ENCODE assay signal across 8 mouse cellular contexts in the genomic region with DNA sequence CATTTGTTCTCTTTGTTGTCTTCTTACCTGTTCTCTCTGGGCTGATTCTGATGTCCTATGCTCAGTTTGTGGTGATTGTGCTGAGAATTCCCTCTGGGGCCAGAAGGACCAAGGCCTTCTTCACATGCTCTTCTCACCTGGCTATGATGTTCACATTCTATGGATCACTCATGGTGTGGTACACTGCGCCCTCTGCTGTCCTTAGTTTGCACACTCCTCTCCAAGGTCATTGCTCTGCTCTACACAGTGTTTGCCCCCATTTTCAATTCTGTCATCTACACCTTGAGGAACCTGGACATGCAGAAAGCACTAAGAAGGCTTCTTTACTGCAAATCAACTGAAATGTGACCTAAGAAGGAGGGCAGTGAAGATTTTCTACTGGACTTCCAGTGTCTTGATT. TPM values are rescaled to one million over a fixed set of nuclear protein-coding genes. Genes with fewer than 3 reads are reported as not detected.
DNase-seq lines count a peak whose midpoint lies in the region; ATAC-seq lines count a peak whose summit lies in the region.

No protein-coding gene starts in this region.

- no peaks in the 10 kb centered on the region for H3K4me1 ChIP-seq in kidney, embryonic 15.5 days
- H3K4me1 ChIP-seq in liver, embryonic 16.5 days (ENCODE audit: control insufficient read depth, low read depth, low read length): no peaks in the 10 kb centered on the region
- H3K4me1 ChIP-seq in heart, embryonic 11.5 days (ENCODE audit: control insufficient read depth, insufficient read depth, low read length): no peaks in the 10 kb centered on the region

- H3K27me3 ChIP-seq in kidney, embryonic 15.5 days: 0 out of 2 replicates have a peak, but pooled peaks cover 4% of the 10 kb centered on the region
- H3K27me3 ChIP-seq in liver, embryonic 16.5 days (ENCODE audit: control insufficient read depth, insufficient read depth, low read depth, low read length): no peaks in the 10 kb centered on the region
- no peaks in the 10 kb centered on the region for H3K27me3 ChIP-seq in heart, embryonic 11.5 days (ENCODE audit: control insufficient read depth, insufficient read depth, low read length)

- H3K4me3 ChIP-seq in kidney, embryonic 15.5 days (replicated peaks): no peak overlapping the region
- no peak overlapping the region for H3K4me3 ChIP-seq in liver, embryonic 16.5 days (ENCODE audit: low read depth, low read length)
- no peak overlapping the region for H3K4me3 ChIP-seq in heart, embryonic 11.5 days (ENCODE audit: low read depth, low read length)

- peak; percentile 31 for DNase-seq in kidney, postnatal 10 days
- no peak for DNase-seq in testis, postnatal 10 days (ENCODE audit: low spot score)
- no peak for DNase-seq in frontal cortex, postnatal 10 days (ENCODE audit: low spot score in 2 of 2)

- no peak overlapping the region for H3K9ac ChIP-seq in kidney, embryonic 15.5 days
- H3K9ac ChIP-seq in liver, embryonic 16.5 days (ENCODE audit: low read depth, low read length): no peak overlapping the region
- H3K9ac ChIP-seq in heart, embryonic 11.5 days (ENCODE audit: low read depth, low read length): no peak overlapping the region

- H3K27ac ChIP-seq in kidney, embryonic 15.5 days: no peak overlapping the region
- no peak overlapping the region for H3K27ac ChIP-seq in liver, embryonic 16.5 days (ENCODE audit: low read length)
- H3K27ac ChIP-seq in heart, embryonic 11.5 days (ENCODE audit: low read depth, low read length): no peak overlapping the region

- ATAC-seq in kidney, embryonic 15.5 days (replicated peaks; ENCODE audit: low FRiP score): no peak
- ATAC-seq in CD4-positive, CD25-positive, alpha-beta regulatory T cell, adult 4 months: peak; percentile 61
- ATAC-seq in activated CD4-positive, CD25-positive, alpha-beta regulatory T cell, adult 4 months: peak; percentile 37
- ATAC-seq in liver, embryonic 16.5 days (ENCODE audit: low read depth): 0 out of 2 replicates have a peak, but pooled peaks have one; percentile 32
- ATAC-seq in heart, embryonic 11.5 days (replicated peaks; ENCODE audit: insufficient number of reproducible peaks, low FRiP score, low TSS enrichment): no peak

- H3K4me2 ChIP-seq in kidney, embryonic 15.5 days: no peak overlapping the region
- H3K4me2 ChIP-seq in liver, embryonic 16.5 days (ENCODE audit: low read depth, low read length): no peak overlapping the region
- no peak overlapping the region for H3K4me2 ChIP-seq in heart, embryonic 11.5 days

- no peaks in the 10 kb centered on the region for H3K9me3 ChIP-seq in kidney, embryonic 15.5 days (replicated peaks)
- H3K9me3 ChIP-seq in liver, embryonic 16.5 days (replicated peaks; ENCODE audit: control insufficient read depth, low read length): no peaks in the 10 kb centered on the region
- H3K9me3 ChIP-seq in heart, embryonic 11.5 days (replicated peaks; ENCODE audit: control insufficient read depth, low read length): no peaks in the 10 kb centered on the region

- WGBS in kidney, embryonic 15.5 days: 13% methylated on average over 1 of the region's 1 CpGs
- WGBS in liver, embryonic 16.5 days (ENCODE audit: insufficient replicate concordance): 3% methylated on average over 1 of the region's 1 CpGs
- 10% methylated on average over 1 of the region's 1 CpGs for WGBS in heart, embryonic 11.5 days (ENCODE audit: insufficient replicate concordance)

- no peaks in the 10 kb centered on the region for H3K36me3 ChIP-seq in kidney, embryonic 15.5 days
- H3K36me3 ChIP-seq in liver, embryonic 16.5 days (ENCODE audit: control insufficient read depth, insufficient read depth): no peaks in the 10 kb centered on the region
- H3K36me3 ChIP-seq in heart, embryonic 11.5 days (ENCODE audit: control insufficient read depth, insufficient read depth, low read length): no peaks in the 10 kb centered on the region

RNA-seq across cellular contexts. Expression of a gene that starts 13.0 kb away (rescaled TPM):
- not detected in 2 replicates for polyA plus RNA-seq in kidney, embryonic 15.5 days (2015; fragmentation: Nextera tagmentation; extraction: Ambion mirVana)
- not detected for polyA plus RNA-seq in CD4-positive, CD25-positive, alpha-beta regulatory T cell, adult 4 months (2017; shearing (Covaris generic))
- 1 to 10 TPM in 1 of 2 experiments, under 1 TPM in 1; 0.54 to 1.0 TPM for polyA plus RNA-seq in activated CD4-positive, CD25-positive, alpha-beta regulatory T cell, adult 4 months (2017; shearing (Covaris generic))
- polyA plus RNA-seq in liver, embryonic 16.5 days (2015; fragmentation: Nextera tagmentation; extraction: Ambion mirVana): not detected in 2 replicates
- polyA plus RNA-seq in heart, embryonic 11.5 days (2014; fragmentation: Nextera tagmentation; extraction: Ambion mirVana): not detected in 2 replicates

RNA-seq across cellular contexts. Expression of a gene that starts 13.4 kb away (rescaled TPM):
- not detected in 2 replicates for polyA plus RNA-seq in kidney, embryonic 15.5 days (2015; fragmentation: Nextera tagmentation; extraction: Ambion mirVana)
- not detected for polyA plus RNA-seq in CD4-positive, CD25-positive, alpha-beta regulatory T cell, adult 4 months (2017; shearing (Covaris generic))
- polyA plus RNA-seq in activated CD4-positive, CD25-positive, alpha-beta regulatory T cell, adult 4 months (2017; shearing (Covaris generic)): not detected
- not detected in 2 replicates for polyA plus RNA-seq in liver, embryonic 16.5 days (2015; fragmentation: Nextera tagmentation; extraction: Ambion mirVana)
- polyA plus RNA-seq in heart, embryonic 11.5 days (2014; fragmentation: Nextera tagmentation; extraction: Ambion mirVana): not detected in 2 replicates

RNA-seq across cellular contexts. Expression of a gene that starts 19.5 kb away (rescaled TPM):
- polyA plus RNA-seq in kidney, embryonic 15.5 days (2015; fragmentation: Nextera tagmentation; extraction: Ambion mirVana): 1.5 and 1.8 TPM in 2 replicates
- polyA plus RNA-seq in CD4-positive, CD25-positive, alpha-beta regulatory T cell, adult 4 months (2017; shearing (Covaris generic)): 100 to 1,000 TPM; 131 to 144 TPM
- 100 to 1,000 TPM in 1 of 2 experiments, 10 to 100 TPM in 1; 94.0 to 120 TPM for polyA plus RNA-seq in activated CD4-positive, CD25-positive, alpha-beta regulatory T cell, adult 4 months (2017; shearing (Covaris generic))
- polyA plus RNA-seq in liver, embryonic 16.5 days (2015; fragmentation: Nextera tagmentation; extraction: Ambion mirVana): 2.2 and 2.6 TPM in 2 replicates
- polyA plus RNA-seq in heart, embryonic 11.5 days (2014; fragmentation: Nextera tagmentation; extraction: Ambion mirVana): 0.55 and 0.72 TPM in 2 replicates

RNA-seq across cellular contexts. Expression of a gene that starts 30.6 kb away (rescaled TPM):
- not detected in 2 replicates for polyA plus RNA-seq in kidney, embryonic 15.5 days (2015; fragmentation: Nextera tagmentation; extraction: Ambion mirVana)
- polyA plus RNA-seq in CD4-positive, CD25-positive, alpha-beta regulatory T cell, adult 4 months (2017; shearing (Covaris generic)): not detected
- not detected for polyA plus RNA-seq in activated CD4-positive, CD25-positive, alpha-beta regulatory T cell, adult 4 months (2017; shearing (Covaris generic))
- not detected in 2 replicates for polyA plus RNA-seq in liver, embryonic 16.5 days (2015; fragmentation: Nextera tagmentation; extraction: Ambion mirVana)
- polyA plus RNA-seq in heart, embryonic 11.5 days (2014; fragmentation: Nextera tagmentation; extraction: Ambion mirVana): not detected in 2 replicates

RNA-seq across cellular contexts. Expression of a gene that starts 32.7 kb away (rescaled TPM):
- polyA plus RNA-seq in kidney, embryonic 15.5 days (2015; fragmentation: Nextera tagmentation; extraction: Ambion mirVana): not detected in 2 replicates
- 1 to 10 TPM; 4.3 to 5.5 TPM for polyA plus RNA-seq in CD4-positive, CD25-positive, alpha-beta regulatory T cell, adult 4 months (2017; shearing (Covaris generic))
- 1 to 10 TPM; 5.1 to 5.7 TPM for polyA plus RNA-seq in activated CD4-positive, CD25-positive, alpha-beta regulatory T cell, adult 4 months (2017; shearing (Covaris generic))
- not detected in 2 replicates for polyA plus RNA-seq in liver, embryonic 16.5 days (2015; fragmentation: Nextera tagmentation; extraction: Ambion mirVana)
- polyA plus RNA-seq in heart, embryonic 11.5 days (2014; fragmentation: Nextera tagmentation; extraction: Ambion mirVana): not detected in 2 replicates

Comparison
In these comparisons a context has a peak if more than half of its experiments do, and no peak if none do; other contexts are left out.
1. ATAC-seq: peak in CD4-positive, CD25-positive, alpha-beta regulatory T cell, adult 4 months (single experiment), activated CD4-positive, CD25-positive, alpha-beta regulatory T cell, adult 4 months (single experiment) and liver, embryonic 16.5 days (single experiment); none in kidney, embryonic 15.5 days (single experiment) and heart, embryonic 11.5 days (single experiment).
2. RNA of a gene that starts 19.5 kb away (polyA plus RNA-seq): 131 to 144 TPM in CD4-positive, CD25-positive, alpha-beta regulatory T cell, adult 4 months and 94.0 to 120 TPM in activated CD4-positive, CD25-positive, alpha-beta regulatory T cell, adult 4 months; 2.2 to 2.6 TPM in liver, embryonic 16.5 days, 1.5 to 1.8 TPM in kidney, embryonic 15.5 days and 0.55 to 0.72 TPM in heart, embryonic 11.5 days; every median in the first group is over 10 times any median in the second.